Mouse (Mus musculus) adipose tissue, adult 10 weeks (tissue): ENCODE results near the gene Gm14327. TPM values are rescaled to one million over a fixed set of nuclear protein-coding genes. Genes with fewer than 3 reads are reported as not detected.

Experiments
- polyA plus RNA-seq: library from polyadenylated mRNA; stranded (reverse); fragments of 350-450 nt; fragmentation: Illumina TruSeq; extraction: RNeasy Lipid Tissue Mini Kit (QIAGEN cat#74804); gene quantifications from one replicate; pipeline ENCODE4 v1.2.3, GENCODE M21; 2014; ENCODE audit warnings: low read depth, low replicate concordance

Gene Gm14327
- polyA plus RNA-seq = 7.2 TPM

GRCm38 (mm10) chr2:177897046-177897578 is at the start of gene Gm14327:
Gene Gm14327 (plus strand): TSS chr2:177897096.

GRCm38 (mm10) chr2:177925563-177926103 is 28.7 kb downstream of the Gm14327 start, which contains the start of gene Zfp972:
Gene Zfp972 (minus strand): TSS chr2:177925613.

Other genes with a start within 250 kb of the Gm14327 start
- 8.5 TPM for gene Gm14322, start 137.8 kb upstream of the Gm14327 start, polyA plus RNA-seq
- gene Gm14325, start 56.8 kb upstream of the Gm14327 start, polyA plus RNA-seq = 33.9 TPM
- 0.71 TPM for gene Zfp972, start 28.5 kb downstream of the Gm14327 start, polyA plus RNA-seq
- 18.1 TPM for gene Gm14326, start 60.2 kb downstream of the Gm14327 start, polyA plus RNA-seq
- 9.8 TPM for gene Zfp971, start 126.2 kb downstream of the Gm14327 start, polyA plus RNA-seq
- gene Zfp931, start 181.4 kb downstream of the Gm14327 start, polyA plus RNA-seq = 12.8 TPM
- gene Phactr3, start 221.9 kb downstream of the Gm14327 start, polyA plus RNA-seq = 0.29 TPM